Mouse (Mus musculus) limb, embryonic 14.5 days (tissue): ENCODE data around the gene Wdfy3. TPM values are rescaled to one million over a fixed set of nuclear protein-coding genes. Genes with fewer than 3 reads are reported as not detected.

ENCODE experiments used
- ATAC-seq: fragments of 200-750 bp; cut with Nextera tagmentation; 2 replicates; pipeline ENCODE4 v1.8.0; 2017; ENCODE audit warnings: low read depth, moderate number of reproducible peaks, moderate TSS enrichment; ENCODE audit not compliant: low FRiP score
- DNase-seq: peaks from one replicate; pipeline ENCODE4 v3.0.0-alpha.2; 2015; ENCODE audit warnings: low spot score
- H3K27ac ChIP-seq: fragments of 300-500 bp; sonication (generic); replicated peaks from 2 replicates; pipeline ENCODE4 v1.5.1; 2014; ENCODE audit warnings: low read depth, mild to moderate bottlenecking, low read length, moderate library complexity, mixed read lengths
- H3K27me3 ChIP-seq: fragments of 300-500 bp; sonication (generic); 2 replicates; pipeline ENCODE4 v1.6.1; 2014; ENCODE audit warnings: low read length, mixed read lengths; ENCODE audit not compliant: control insufficient read depth, insufficient read depth
- H3K36me3 ChIP-seq: fragments of 300-500 bp; sonication (generic); 2 replicates; pipeline ENCODE4 v1.6.1; 2014; ENCODE audit warnings: mild to moderate bottlenecking, low read length, moderate library complexity, mixed read lengths; ENCODE audit not compliant: control insufficient read depth, insufficient read depth
- H3K4me1 ChIP-seq: fragments of 300-500 bp; sonication (generic); 2 replicates; pipeline ENCODE4 v1.6.1; 2014; ENCODE audit warnings: antibody characterized with exemption, low read length, mixed read lengths; ENCODE audit not compliant: control insufficient read depth, insufficient read depth
- H3K4me2 ChIP-seq: fragments of 300-500 bp; sonication (generic); replicated peaks from 2 replicates; pipeline ENCODE4 v1.6.1; 2014; ENCODE audit warnings: low read depth, mild to moderate bottlenecking, low read length, moderate library complexity; ENCODE audit not compliant: severe bottlenecking
- H3K4me3 ChIP-seq: fragments of 300-500 bp; sonication (generic); replicated peaks from 2 replicates; pipeline ENCODE4 v1.5.1; 2014; ENCODE audit warnings: low read length
- H3K9ac ChIP-seq: fragments of 300-500 bp; sonication (generic); 2 replicates; pipeline ENCODE4 v1.6.1; 2014; ENCODE audit warnings: mild to moderate bottlenecking, low read depth, low read length, moderate library complexity; ENCODE audit not compliant: severe bottlenecking
- H3K9me3 ChIP-seq: fragments of 300-500 bp; sonication (generic); 2 replicates; pipeline ENCODE4 v1.6.1; 2016; ENCODE audit warnings: low read length; ENCODE audit not compliant: control insufficient read depth
- POLR2A ChIP-seq: fragments of 200-500 bp; IDR thresholded peaks from 2 replicates; pipeline ENCODE4 v1.8.0; 2012; ENCODE audit warnings: inconsistent platforms, mild to moderate bottlenecking, moderate library complexity, borderline replicate concordance; ENCODE audit not compliant: insufficient read depth, insufficient read length; ENCODE audit errors: extremely low read depth
- WGBS: fragments of 180-500 bp; shearing (Covaris S2); extraction: QIAGEN DNeasy Blood & Tissue Kit; methylation state at CpG from one replicate; pipeline ENCODE4 v1.1.7; 2014; 5-methylcytosine and 5-hydroxymethylcytosine counted together
- polyA plus RNA-seq, 2 experiments: library from polyadenylated mRNA; depleted of rRNA in 1 of 2; stranded (reverse) in 1 of 2; unstranded in 1 of 2; fragments of >200 nt; fragmentation: Nextera tagmentation in 1 of 2; extraction: Ambion mirVana in 1 of 2; gene quantifications; 2 replicates each; pipeline versions ENCODE4 v1.2.1 to v1.2.3; 2012 to 2014

Gene Wdfy3
- polyA plus RNA-seq, 2 experiments: 21.1 to 30.9 TPM

DNA sequence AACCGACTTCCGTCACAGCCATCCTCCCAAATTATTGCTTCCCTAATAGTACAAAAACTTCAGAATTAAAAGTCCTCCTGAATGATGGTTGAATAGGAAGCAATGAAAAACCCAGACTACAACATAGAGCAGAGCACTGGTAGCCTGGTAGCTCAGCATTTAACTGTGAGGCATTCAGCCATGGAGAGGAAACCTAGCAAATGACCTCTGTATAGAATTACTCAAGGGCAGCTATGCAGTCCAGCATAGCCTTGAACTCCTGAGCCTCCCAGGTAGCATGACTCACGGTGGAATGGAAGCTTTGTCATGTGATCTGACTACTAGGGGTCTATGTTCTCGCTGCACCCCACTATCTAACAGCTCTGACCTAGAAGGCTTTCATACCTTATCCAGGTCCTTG lies 189.8 kb downstream of the Wdfy3 start:
- H3K4me1 ChIP-seq: no peaks in the 10 kb centered on the region
- H3K4me3 ChIP-seq: no peak overlapping the region
- H3K36me3 ChIP-seq: peaks cover 92% of the 10 kb centered on the region
- H3K9ac ChIP-seq: no peak overlapping the region
- 94% methylated on average over 4 of the region's 4 CpGs for WGBS
- H3K27me3 ChIP-seq: no peaks in the 10 kb centered on the region
- no peak overlapping the region for H3K27ac ChIP-seq
- no peaks in the 10 kb centered on the region for H3K9me3 ChIP-seq
- TF ChIP-seq POLR2A: no peak
- H3K4me2 ChIP-seq: no peak overlapping the region
- ATAC-seq: no peak
- DNase-seq: no peak

DNA sequence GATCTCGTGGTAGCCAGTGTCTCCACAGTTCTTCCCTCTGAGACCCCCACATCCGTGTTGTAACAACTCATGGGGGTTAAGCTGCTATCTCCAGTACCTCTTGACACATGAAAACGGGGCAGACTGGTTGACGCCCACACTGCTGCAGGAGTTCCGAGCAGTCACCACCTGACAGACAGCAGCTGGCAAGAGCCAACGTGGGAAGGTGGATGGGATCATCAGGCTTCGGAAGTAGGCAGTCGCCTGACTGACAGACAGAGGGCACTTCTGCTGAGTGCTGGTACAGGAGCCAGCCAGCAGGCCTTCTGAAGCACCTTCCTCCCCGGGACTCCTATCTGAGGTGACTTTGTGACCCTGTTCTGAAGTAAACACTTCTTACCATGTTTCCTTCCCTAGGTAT lies 191.3 kb downstream of the Wdfy3 start:
- peaks cover 92% of the 10 kb centered on the region for H3K36me3 ChIP-seq
- WGBS: 78% methylated on average over 9 of the region's 9 CpGs
- no peak for DNase-seq
- H3K9me3 ChIP-seq: no peaks in the 10 kb centered on the region
- no peaks in the 10 kb centered on the region for H3K4me1 ChIP-seq
- no peak overlapping the region for H3K4me2 ChIP-seq
- TF ChIP-seq POLR2A: no peak
- no peak overlapping the region for H3K4me3 ChIP-seq
- H3K27me3 ChIP-seq: no peaks in the 10 kb centered on the region
- no peak overlapping the region for H3K27ac ChIP-seq
- no peak for ATAC-seq
- H3K9ac ChIP-seq: no peak overlapping the region

DNA sequence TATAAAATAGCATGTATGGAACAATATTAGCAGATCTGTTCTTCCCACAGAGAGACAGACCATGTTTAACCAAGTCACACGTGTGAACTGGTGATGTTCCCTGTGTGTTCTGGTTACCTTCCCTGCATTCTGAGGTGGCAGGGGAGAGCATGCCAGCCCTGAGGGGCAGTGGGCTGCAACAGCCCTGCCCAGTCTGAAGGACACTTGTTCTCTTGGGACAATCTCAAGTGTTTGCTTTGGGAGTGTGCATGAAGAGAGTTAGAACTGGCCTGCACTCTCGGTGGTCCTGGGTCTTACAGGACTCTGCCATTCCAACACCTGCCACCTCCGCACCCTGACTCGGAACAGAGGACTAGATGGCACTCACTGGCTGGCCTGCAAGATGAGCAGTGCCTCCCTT lies 193.5 kb downstream of the Wdfy3 start:
- 94% methylated on average over 4 of the region's 4 CpGs for WGBS
- H3K36me3 ChIP-seq: peaks cover 93% of the 10 kb centered on the region
- TF ChIP-seq POLR2A: no peak
- H3K4me3 ChIP-seq: no peak overlapping the region
- no peak overlapping the region for H3K4me2 ChIP-seq
- no peak overlapping the region for H3K27ac ChIP-seq
- no peak overlapping the region for H3K9ac ChIP-seq
- no peaks in the 10 kb centered on the region for H3K9me3 ChIP-seq
- no peaks in the 10 kb centered on the region for H3K27me3 ChIP-seq
- no peaks in the 10 kb centered on the region for H3K4me1 ChIP-seq
- ATAC-seq (no peak), DNase-seq (no peak)

DNA sequence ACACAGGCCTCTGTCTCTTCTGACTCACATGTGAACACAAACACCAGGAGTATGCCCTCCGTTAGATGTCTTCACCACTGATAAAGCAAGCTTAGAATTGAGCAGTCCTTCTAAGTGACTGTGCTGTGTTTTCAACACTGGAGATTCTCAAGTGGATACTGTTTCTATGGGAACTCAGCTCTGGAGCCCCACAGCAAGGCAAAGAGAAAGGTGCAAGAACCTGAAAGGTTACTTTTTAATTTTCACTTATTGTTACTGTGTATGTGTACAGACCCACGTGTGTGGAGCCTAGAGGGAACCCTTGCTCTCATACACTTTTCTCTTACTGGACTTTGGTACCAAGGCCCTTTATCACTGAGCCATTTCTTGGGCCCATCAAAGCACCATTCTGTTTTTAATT lies 203.0 kb downstream of the Wdfy3 start:
- ATAC-seq: no peak
- Histone ChIP-seq H3K4me2 (no peak overlapping the region), H3K36me3 (peaks cover 94% of the 10 kb centered on the region), H3K27me3 (no peaks in the 10 kb centered on the region), H3K27ac (no peak overlapping the region), H3K9ac (no peak overlapping the region), H3K4me3 (no peak overlapping the region), H3K4me1 (no peaks in the 10 kb centered on the region), H3K9me3 (no peaks in the 10 kb centered on the region)
- no peak for TF ChIP-seq POLR2A
- 80% methylated on average over 2 of the region's 2 CpGs for WGBS
- no peak for DNase-seq

DNA sequence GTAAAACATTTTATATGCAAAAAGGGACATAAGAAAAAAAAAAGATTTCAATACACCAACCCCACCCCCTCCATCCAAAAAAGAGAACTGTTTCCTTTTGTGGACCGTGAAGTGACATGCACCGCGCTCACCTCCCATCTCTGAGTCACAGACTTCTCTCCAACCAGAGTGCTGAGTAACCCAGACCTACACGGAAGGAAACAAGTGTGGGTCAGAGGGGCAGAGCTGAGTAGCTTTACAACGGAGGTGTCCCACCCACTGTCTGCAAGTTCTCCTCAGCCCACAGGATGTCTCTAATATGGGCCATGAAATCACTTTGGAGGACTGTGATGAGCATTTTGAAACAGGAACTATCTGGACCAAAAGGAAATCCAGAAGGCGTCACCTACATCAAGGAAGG lies 205.8 kb downstream of the Wdfy3 start:
- H3K36me3 ChIP-seq: peaks cover 88% of the 10 kb centered on the region
- no peak for TF ChIP-seq POLR2A
- DNase-seq: no peak

DNA sequence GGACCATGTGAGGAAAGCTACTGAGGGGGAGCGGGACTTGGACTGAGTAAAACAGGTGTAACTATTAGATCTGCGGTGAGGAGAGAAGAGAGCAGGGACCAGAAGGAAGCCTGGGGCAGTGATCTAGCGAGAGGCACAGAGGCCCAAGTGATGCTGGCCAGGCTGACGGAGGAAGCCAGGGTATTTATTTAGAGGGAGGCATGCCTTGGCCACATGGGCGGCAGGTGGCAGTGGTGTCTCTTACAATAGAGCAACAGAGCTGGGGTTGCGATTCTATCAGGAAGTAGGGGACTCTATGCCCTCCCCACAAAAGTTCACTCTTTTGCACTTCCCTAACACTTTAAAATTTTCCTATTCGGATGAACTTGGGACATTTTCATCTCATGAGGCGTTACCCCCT lies 207.1 kb downstream of the Wdfy3 start:
- Histone ChIP-seq H3K36me3 (peaks cover 90% of the 10 kb centered on the region), H3K9me3 (no peaks in the 10 kb centered on the region), H3K27me3 (no peaks in the 10 kb centered on the region), H3K4me3 (no peak overlapping the region), H3K4me2 (no peak overlapping the region), H3K4me1 (no peaks in the 10 kb centered on the region), H3K27ac (no peak overlapping the region), H3K9ac (no peak overlapping the region)
- no peak for ATAC-seq
- WGBS: 83% methylated on average over 8 of the region's 8 CpGs
- no peak for TF ChIP-seq POLR2A
- no peak for DNase-seq

More for the DNA sequence above, 205.8 kb downstream of the Wdfy3 start:
- Histone ChIP-seq H3K4me3 (no peak overlapping the region), H3K9ac (no peak overlapping the region), H3K4me2 (no peak overlapping the region), H3K27me3 (no peaks in the 10 kb centered on the region), H3K4me1 (no peaks in the 10 kb centered on the region), H3K9me3 (no peaks in the 10 kb centered on the region), H3K27ac (no peak overlapping the region)
- WGBS: 81% methylated on average over 6 of the region's 6 CpGs
- no peak for ATAC-seq
